Mouse (Mus musculus) ES-E14 (cell line): ENCODE measurements around the gene Gm17555.

Source experiments
- HCFC1 ChIP-seq: IDR thresholded peaks from 2 replicates; pipeline ENCODE4 v1.6.1; 2012; ENCODE audit warnings: low read length, inconsistent platforms, borderline replicate concordance; ENCODE audit not compliant: insufficient read depth
- MAFK ChIP-seq: IDR thresholded peaks from 2 replicates; pipeline ENCODE4 v1.6.1; 2014; ENCODE audit warnings: mild to moderate bottlenecking, low read depth, low read length, inconsistent platforms; ENCODE audit not compliant: insufficient read depth
- ZNF384 ChIP-seq: IDR thresholded peaks from 2 replicates; pipeline ENCODE4 v1.6.1; 2012; ENCODE audit warnings: low read depth, low read length, inconsistent platforms

GRCm38 (mm10) chr2:126252211-126252610 lies 37.3 kb downstream of the Gm17555 start:
- TF ChIP-seq MAFK (no peak), HCFC1 (no peak), ZNF384 (no peak)
